Mouse (Mus musculus) midbrain, postnatal 0 days (tissue): ENCODE results near the gene Abcc5. TPM values are rescaled to one million over a fixed set of nuclear protein-coding genes. Genes with fewer than 3 reads are reported as not detected.

Experiments used
- ATAC-seq: fragments of 200-750 bp; cut with Nextera tagmentation; 2 replicates; pipeline ENCODE4 v1.8.0; 2017; ENCODE audit warnings: moderate number of reproducible peaks, mild to moderate bottlenecking, moderate TSS enrichment, moderate library complexity; ENCODE audit not compliant: low FRiP score
- DNase-seq: peaks from one replicate; pipeline ENCODE4 v3.0.0-alpha.2; 2015; ENCODE audit warnings: low spot score
- H3K27ac ChIP-seq: fragments of 300-500 bp; sonication (generic); 2 replicates; pipeline ENCODE4 v1.5.1; 2014; ENCODE audit warnings: low read depth, mild to moderate bottlenecking, low read length, mixed read lengths
- H3K27me3 ChIP-seq: fragments of 300-500 bp; sonication (generic); 2 replicates; pipeline ENCODE4 v1.6.1; 2014; ENCODE audit warnings: low read length, control low read depth, mixed read lengths; ENCODE audit not compliant: insufficient read depth
- H3K36me3 ChIP-seq: fragments of 300-500 bp; sonication (generic); 2 replicates; pipeline ENCODE4 v1.6.1; 2014; ENCODE audit warnings: low read length, control low read depth, mixed read lengths; ENCODE audit not compliant: insufficient read depth
- H3K4me1 ChIP-seq: fragments of 300-500 bp; sonication (generic); 2 replicates; pipeline ENCODE4 v1.6.1; 2014; ENCODE audit warnings: mild to moderate bottlenecking, control low read depth, antibody characterized with exemption, low read length, mixed read lengths; ENCODE audit not compliant: insufficient read depth
- H3K4me2 ChIP-seq: fragments of 300-500 bp; sonication (generic); 2 replicates; pipeline ENCODE4 v1.6.1; 2014; ENCODE audit warnings: low read depth, mild to moderate bottlenecking, low read length, mixed read lengths; ENCODE audit not compliant: poor library complexity, severe bottlenecking
- H3K4me3 ChIP-seq: fragments of 300-500 bp; sonication (generic); 2 replicates; pipeline ENCODE4 v1.5.1; 2014; ENCODE audit warnings: low read depth, mild to moderate bottlenecking, low read length, moderate library complexity
- H3K9ac ChIP-seq: fragments of 300-500 bp; sonication (generic); replicated peaks from 2 replicates; pipeline ENCODE4 v1.6.1; 2014; ENCODE audit warnings: mild to moderate bottlenecking, low read length, moderate library complexity, mixed read lengths; ENCODE audit not compliant: poor library complexity, severe bottlenecking
- H3K9me3 ChIP-seq: fragments of 300-500 bp; sonication (generic); 2 replicates; pipeline ENCODE4 v1.6.1; 2016; ENCODE audit warnings: low read length, control low read depth
- CTCF ChIP-seq: IDR thresholded peaks from 2 replicates; pipeline ENCODE4 v1.5.1; 2016; ENCODE audit warnings: antibody characterized with exemption, mild to moderate bottlenecking
- WGBS: fragments of 180-500 bp; shearing (Covaris S2); extraction: QIAGEN DNeasy Blood & Tissue Kit; methylation state at CpG from one replicate; pipeline ENCODE4 v1.1.7; 2014; 5-methylcytosine and 5-hydroxymethylcytosine counted together
- polyA plus RNA-seq: library from polyadenylated mRNA; unstranded; fragments of >200 nt; fragmentation: Nextera tagmentation; extraction: Ambion mirVana; gene quantifications from 2 replicates; pipeline ENCODE4 v1.2.1, GENCODE M21; 2015
- total RNA-seq: library from RNA; depleted of rRNA; stranded (reverse); fragments of >200 nt; gene quantifications from 2 replicates; pipeline ENCODE4 v1.2.3, GENCODE M21; 2014

Gene Abcc5
- total and polyA plus RNA-seq, 2 experiments from 2014 or later, result 68.7 to 110 TPM

GRCm38 (mm10) chr16:20416262-20416661, 9.9 kb downstream of the Abcc5 start:
- ATAC-seq (no peak), DNase-seq (no peak)
- 93% methylated on average over 2 of the region's 2 CpGs for WGBS
- Histone ChIP-seq H3K27me3 (no peaks in the 10 kb centered on the region), H3K9ac (no peak overlapping the region), H3K4me1 (no peaks in the 10 kb centered on the region), H3K4me2 (no peak overlapping the region), H3K36me3 (peaks cover 12% of the 10 kb centered on the region), H3K4me3 (no peak overlapping the region), H3K9me3 (no peaks in the 10 kb centered on the region), H3K27ac (no peak overlapping the region)
- no peak for TF ChIP-seq CTCF

- Histone ChIP-seq H3K4me2 (no peak overlapping the region), H3K4me1 (no peaks in the 10 kb centered on the region), H3K9me3 (no peaks in the 10 kb centered on the region), H3K27ac (no peak overlapping the region), H3K27me3 (no peaks in the 10 kb centered on the region), H3K36me3 (peaks cover 8% of the 10 kb centered on the region; the same call in 1 of the 2 replicates), H3K9ac (no peak overlapping the region), H3K4me3 (no peak overlapping the region)
- 90% methylated on average over 6 of the region's 6 CpGs for WGBS
- ATAC-seq (no peak), DNase-seq (no peak)
- no peak for TF ChIP-seq CTCF
Measured at GRCm38 (mm10) chr16:20415804-20416203, 10.4 kb downstream of the Abcc5 start.

DNA sequence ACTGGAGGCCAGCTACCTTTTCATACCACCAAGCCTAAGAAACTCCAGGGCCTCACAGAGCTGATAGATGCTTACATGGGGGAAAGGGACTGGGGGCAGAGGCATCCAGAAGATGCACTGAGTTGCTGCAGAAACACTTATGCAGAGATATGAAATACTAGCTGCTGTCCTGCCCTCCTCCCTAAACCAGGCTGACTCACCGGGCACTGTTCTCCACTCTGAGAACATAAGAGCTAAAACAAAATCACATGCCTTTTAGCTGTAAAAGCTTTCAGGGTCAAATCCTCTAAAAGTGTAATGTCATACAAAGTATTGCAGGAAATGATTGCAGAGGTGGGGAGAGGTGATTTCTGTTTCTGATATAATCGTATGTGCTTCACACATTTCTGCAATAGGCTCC, 11.0 kb downstream of the Abcc5 start:
- TF ChIP-seq CTCF, result no peak
- ATAC-seq (no peak), DNase-seq (no peak)
- WGBS, result 93% methylated on average over 2 of the region's 2 CpGs
- H3K9me3 ChIP-seq, result no peaks in the 10 kb centered on the region
- H3K9ac ChIP-seq, result no peak overlapping the region
- H3K27me3 ChIP-seq, result no peaks in the 10 kb centered on the region
- no peak overlapping the region for H3K4me3 ChIP-seq
- no peak overlapping the region for H3K27ac ChIP-seq
- H3K4me1 ChIP-seq, result no peaks in the 10 kb centered on the region
- H3K36me3 ChIP-seq, result peaks cover 8% of the 10 kb centered on the region; the same call in 1 of the 2 replicates
- no peak overlapping the region for H3K4me2 ChIP-seq

DNA sequence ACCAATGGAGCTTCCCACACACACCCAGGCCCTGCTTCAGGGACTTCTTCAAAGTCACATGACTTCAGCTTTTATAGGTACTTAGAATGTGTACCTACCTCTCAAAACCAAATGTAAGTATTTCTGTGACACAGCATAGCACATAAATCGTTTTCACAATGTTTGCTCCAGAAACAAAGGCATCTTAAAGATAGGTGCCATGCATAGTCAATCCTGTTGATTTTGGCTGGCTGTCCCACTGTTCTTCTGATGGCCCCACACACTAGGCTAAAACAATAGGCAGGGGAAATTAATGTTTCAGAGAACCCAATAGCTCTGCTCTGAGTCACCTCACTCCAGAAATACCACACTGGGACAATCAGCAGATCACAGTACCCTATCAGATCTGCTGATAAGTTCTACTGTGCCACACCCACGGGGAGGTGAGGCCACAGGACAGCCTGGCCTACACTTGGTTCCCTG, 12.3 kb downstream of the Abcc5 start:
- Histone ChIP-seq H3K27me3 (no peaks in the 10 kb centered on the region), H3K4me3 (no peak overlapping the region), H3K9ac (no peak overlapping the region), H3K36me3 (0 out of 2 replicates have a peak, but pooled peaks cover 7% of the 10 kb centered on the region), H3K4me1 (no peaks in the 10 kb centered on the region), H3K9me3 (no peaks in the 10 kb centered on the region), H3K27ac (no peak overlapping the region), H3K4me2 (no peak overlapping the region)
- no peak for DNase-seq
- ATAC-seq, result no peak
- TF ChIP-seq CTCF, result no peak
- WGBS, result 81% methylated on average over 2 of the region's 2 CpGs

DNA sequence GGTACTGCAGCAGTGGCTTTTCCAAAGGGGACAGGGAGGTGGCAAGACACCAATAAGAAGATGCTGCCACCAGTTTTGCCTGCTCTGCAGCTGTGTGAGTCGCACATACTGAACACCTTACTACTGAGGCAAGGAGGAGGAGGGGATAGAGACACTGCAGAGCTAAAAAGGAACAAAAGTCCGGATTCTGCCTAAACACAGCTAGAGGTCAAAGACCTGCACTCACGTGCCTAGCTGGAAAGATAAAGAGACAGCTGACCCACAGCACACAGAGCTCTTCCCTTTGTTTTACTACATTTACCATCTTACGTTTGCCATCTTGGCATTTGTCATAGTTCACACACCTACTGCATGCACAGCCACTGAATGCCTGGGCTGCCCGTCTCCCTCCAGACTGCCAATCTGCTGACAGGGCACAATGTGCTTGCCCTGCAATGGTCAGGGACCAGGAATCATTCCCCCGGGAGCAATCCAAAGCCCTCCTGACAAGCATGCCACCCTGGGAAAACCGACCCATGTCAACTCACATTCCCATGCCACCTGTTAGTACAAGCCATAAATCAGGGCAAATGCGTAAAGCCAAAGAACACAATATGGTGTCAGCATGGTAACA, 14.1 kb downstream of the Abcc5 start:
- DNase-seq (no peak), ATAC-seq (no peak)
- Histone ChIP-seq H3K9ac (no peak overlapping the region), H3K4me1 (no peaks in the 10 kb centered on the region), H3K27me3 (no peaks in the 10 kb centered on the region), H3K36me3 (0 out of 2 replicates have a peak, but pooled peaks cover 3% of the 10 kb centered on the region), H3K4me2 (no peak overlapping the region), H3K9me3 (no peaks in the 10 kb centered on the region), H3K4me3 (no peak overlapping the region), H3K27ac (no peak overlapping the region)
- 85% methylated on average over 8 of the region's 8 CpGs for WGBS
- no peak for TF ChIP-seq CTCF

- Histone ChIP-seq H3K4me1 (no peaks in the 10 kb centered on the region), H3K9me3 (no peaks in the 10 kb centered on the region), H3K4me3 (no peak overlapping the region), H3K27ac (no peak overlapping the region), H3K9ac (no peak overlapping the region), H3K4me2 (no peak overlapping the region), H3K36me3 (peaks cover 32% of the 10 kb centered on the region), H3K27me3 (no peaks in the 10 kb centered on the region)
- DNase-seq (no peak), ATAC-seq (no peak)
- 95% methylated on average over 4 of the region's 4 CpGs for WGBS
- no peak for TF ChIP-seq CTCF
Measured at GRCm38 (mm10) chr16:20405335-20405734, 20.9 kb downstream of the Abcc5 start.
